Mouse (Mus musculus) E14TG2a.4 (cell line): Measurements from ENCODE around the gene Grm4.

Source experiments
- CTCF ChIP-seq: conservative IDR thresholded peaks from 2 replicates; pipeline ENCODE4 v1.5.1; 2014; ENCODE audit warnings: low read length
- NANOG ChIP-seq: IDR thresholded peaks from 2 replicates; pipeline ENCODE4 v1.6.1; 2014; ENCODE audit warnings: borderline replicate concordance, low read length, mixed read lengths
- POU5F1 ChIP-seq: IDR thresholded peaks from 2 replicates; pipeline ENCODE4 v1.6.1; 2014; ENCODE audit warnings: low read length, borderline replicate concordance

DNA sequence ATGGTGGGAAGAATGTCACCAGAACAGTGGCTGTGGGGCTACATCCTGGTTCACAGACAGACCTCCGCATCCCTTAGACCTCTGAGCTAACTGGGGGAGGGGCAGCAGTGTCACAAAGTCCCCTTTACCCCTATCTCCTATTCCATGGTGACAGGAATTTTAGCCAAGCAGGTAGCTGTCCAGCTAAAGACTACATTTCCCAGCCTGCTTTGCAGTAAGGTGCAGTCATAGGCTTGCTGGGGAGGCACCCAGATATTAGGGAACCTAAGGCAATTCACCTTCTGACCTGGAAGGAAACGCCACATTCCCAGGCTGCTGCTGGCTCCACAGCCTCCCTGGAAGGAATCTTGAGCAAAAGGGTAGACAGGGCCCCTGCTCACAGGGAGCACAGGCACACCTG lies 20.1 kb upstream of the Grm4 start:
- TF ChIP-seq POU5F1 (no peak), CTCF (no peak), NANOG (no peak)
